Mouse (Mus musculus): ENCODE data around the gene Phyhipl.

DNA sequence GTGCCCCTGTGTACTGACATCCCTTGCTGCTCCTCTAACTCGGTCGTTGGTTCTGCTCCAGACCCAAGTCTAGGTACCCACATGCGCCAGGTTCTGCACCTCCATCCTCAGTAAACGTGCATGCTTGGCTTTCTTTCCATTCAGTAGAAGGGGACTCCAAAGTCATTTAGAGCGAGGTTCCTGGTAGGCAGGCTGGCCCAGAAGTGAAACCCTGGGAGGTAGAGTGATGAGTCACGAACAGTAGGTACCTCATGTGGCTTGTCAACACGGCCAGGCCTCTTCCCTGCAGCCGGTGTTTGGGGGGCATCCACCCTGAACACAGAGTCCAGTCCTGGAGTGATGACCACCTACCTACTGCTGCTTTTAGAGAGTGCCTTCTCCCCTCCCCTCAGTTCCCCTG lies 139.1 kb downstream of the Phyhipl start:
- TF ChIP-seq POLR2A (IDR thresholded peaks at IDR 0.05; ENCODE audit: control insufficient read depth, extremely low read depth, insufficient read depth, low read length, poor library complexity) (no peak), CTCF (IDR thresholded peaks at IDR 0.05; ENCODE audit: borderline replicate concordance, control insufficient read depth, extremely low read depth, insufficient read depth, low read length, poor library complexity) (no peak)

Measured in thymus, adult 2 months (tissue).